Mouse (Mus musculus): ENCODE results near the gene Eps8. TPM values are rescaled to one million over a fixed set of nuclear protein-coding genes. Genes with fewer than 3 reads are reported as not detected.

Eps8 gene
- polyA plus RNA-seq, 1 experiment from 2014 or later: 34.4 TPM

DNA sequence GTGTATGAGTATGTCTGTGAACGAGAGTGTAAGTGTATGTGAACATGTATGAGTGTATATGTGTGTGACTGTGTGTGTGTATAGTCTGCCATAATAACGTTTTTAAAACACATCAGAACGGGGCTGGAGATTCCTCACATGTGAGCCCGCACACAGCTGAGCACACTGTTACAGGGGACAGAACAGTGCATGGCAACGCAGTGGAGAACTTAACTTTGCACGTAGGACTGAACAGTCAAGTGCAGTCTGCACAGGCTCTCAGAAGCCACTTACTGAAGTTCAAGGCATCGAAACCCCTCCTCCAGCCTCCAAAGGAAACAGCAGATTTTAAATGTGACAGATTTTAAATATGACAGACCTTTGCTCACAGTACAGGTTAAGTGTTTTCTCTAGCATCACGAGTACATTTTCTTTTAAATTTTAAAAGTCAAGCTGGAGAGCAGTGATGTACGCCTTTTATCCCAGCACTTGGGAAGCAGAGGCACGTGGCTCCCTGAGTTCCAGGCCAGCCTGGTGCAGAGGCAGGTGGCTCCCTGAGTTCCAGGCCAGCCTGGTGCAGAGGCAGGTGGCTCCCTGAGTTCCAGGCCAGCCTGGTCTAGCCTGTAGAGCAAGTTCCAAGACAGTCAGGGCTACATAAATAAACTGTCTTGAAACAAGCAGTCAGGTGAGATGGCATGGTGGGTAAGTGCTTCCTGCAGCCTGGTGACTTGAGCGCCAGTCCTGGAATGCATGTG, 15.7 kb downstream of the Eps8 start:
- H3K4me2 ChIP-seq: no peak overlapping the region

DNA sequence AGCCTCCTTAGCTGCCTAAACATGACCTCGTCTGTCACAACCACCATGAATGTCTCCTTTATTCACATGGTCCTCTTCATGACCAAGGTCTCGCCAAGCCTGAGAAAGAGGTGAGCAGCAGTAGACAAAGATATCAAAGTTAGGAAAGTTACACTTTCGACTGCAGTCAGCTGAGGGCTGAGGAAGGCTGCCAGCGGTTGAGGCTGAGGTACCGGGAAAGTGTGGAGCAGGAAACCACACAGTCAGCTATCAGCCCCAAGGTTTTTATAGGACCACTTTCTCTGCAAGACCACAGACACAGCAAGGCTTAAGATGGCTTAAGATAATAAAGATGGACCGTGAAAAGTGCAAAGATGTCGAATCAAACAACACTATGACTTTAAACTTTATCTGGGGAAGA, 17.2 kb downstream of the Eps8 start:
- Histone ChIP-seq H3K4me3 (no peak overlapping the region), H3K27me3 (no peaks in the 10 kb centered on the region)
- WGBS: 44% methylated on average over 7 of the region's 7 CpGs

More for the DNA sequence above, 15.7 kb downstream of the Eps8 start:
- WGBS: 86% methylated on average over 11 of the region's 11 CpGs
- Histone ChIP-seq H3K27ac (no peak overlapping the region), H3K4me3 (no peak overlapping the region), H3K9me3 (no peaks in the 10 kb centered on the region), H3K36me3 (no peaks in the 10 kb centered on the region), H3K4me1 (peaks cover 10% of the 10 kb centered on the region), H3K9ac (no peak overlapping the region), H3K27me3 (no peaks in the 10 kb centered on the region)
- ATAC-seq (ENCODE audit: insufficient number of reproducible peaks, insufficient read depth, low FRiP score, low TSS enrichment, low read depth): no peak

DNA sequence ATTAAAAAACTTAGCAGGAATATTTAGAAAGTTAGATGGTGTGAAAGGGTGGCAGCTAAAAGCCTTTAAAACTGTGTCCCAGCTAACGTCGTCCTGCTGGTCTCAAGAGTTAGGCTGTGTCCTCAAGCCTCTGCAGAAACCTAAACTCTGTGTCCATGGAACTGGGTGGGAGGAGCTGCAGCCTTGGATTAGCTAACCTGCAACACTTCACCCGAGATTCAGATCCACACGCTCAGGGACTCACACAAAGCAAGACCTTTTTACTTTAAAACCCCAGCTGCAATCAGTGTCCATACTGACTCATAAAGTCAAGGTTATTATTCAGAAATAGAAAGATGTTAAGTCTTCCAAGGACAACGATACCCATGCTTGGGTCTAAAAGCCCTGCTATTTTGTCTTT, 18.5 kb downstream of the Eps8 start:
- Histone ChIP-seq H3K27me3 (no peaks in the 10 kb centered on the region), H3K4me3 (no peak overlapping the region), H3K4me2 (no peak overlapping the region), H3K36me3 (no peaks in the 10 kb centered on the region), H3K9me3 (no peaks in the 10 kb centered on the region), H3K4me1 (peaks cover 18% of the 10 kb centered on the region), H3K27ac (no peak overlapping the region), H3K9ac (no peak overlapping the region)
- WGBS: 83% methylated on average over 5 of the region's 5 CpGs
- ATAC-seq (ENCODE audit: insufficient number of reproducible peaks, insufficient read depth, low FRiP score, low TSS enrichment, low read depth): no peak

More for the DNA sequence above, 17.2 kb downstream of the Eps8 start:
- peak overlapping the region; percentile 44; the same call in 1 of the 2 replicates for H3K27ac ChIP-seq
- H3K9me3 ChIP-seq: no peaks in the 10 kb centered on the region
- H3K4me1 ChIP-seq: peaks cover 21% of the 10 kb centered on the region
- H3K9ac ChIP-seq: no peak overlapping the region
- no peak overlapping the region for H3K4me2 ChIP-seq
- ATAC-seq (ENCODE audit: insufficient number of reproducible peaks, insufficient read depth, low FRiP score, low TSS enrichment, low read depth): no peak
- no peaks in the 10 kb centered on the region for H3K36me3 ChIP-seq

DNA sequence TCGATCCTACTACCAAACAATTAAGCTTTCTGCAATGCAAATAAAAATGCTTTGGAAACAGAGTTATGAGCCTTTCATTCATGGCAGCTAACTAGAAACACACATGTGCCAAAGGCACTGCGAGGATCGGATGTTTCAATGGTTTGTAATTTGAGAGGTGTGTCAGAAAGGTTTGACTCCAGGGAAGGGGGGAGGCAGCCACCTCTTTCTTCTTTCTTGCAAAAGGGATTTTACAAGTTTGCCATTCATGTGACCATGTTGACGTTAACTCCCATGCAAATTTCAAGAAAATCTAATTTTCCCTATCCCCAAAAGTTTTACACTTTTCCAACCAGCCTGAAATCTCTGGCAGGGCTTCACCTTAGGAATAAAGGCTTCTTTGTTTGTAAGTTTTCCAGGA, 21.1 kb downstream of the Eps8 start:
- Histone ChIP-seq H3K27ac (peak overlapping the region; percentile 69), H3K4me2 (peak overlapping the region; percentile 27)
- WGBS: 8% methylated on average over 4 of the region's 4 CpGs

DNA sequence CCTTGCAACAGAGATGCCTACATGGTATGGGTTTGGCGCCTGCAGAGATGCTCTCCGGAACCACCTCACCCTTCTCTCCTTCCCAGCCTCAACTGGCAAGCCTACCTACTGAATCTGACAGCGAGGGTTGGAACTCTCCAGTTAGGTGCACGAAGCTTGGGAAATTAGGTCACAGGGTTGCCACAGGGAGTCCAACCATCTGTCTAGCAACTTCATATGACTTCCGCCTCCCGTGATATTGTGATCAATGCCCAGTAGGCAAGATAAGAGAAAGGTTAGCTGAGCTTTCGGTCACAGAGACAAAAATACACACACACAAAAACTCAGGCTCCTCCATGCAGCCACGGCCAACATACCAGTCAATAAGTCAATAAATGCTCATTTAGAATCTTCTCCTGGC, 21.6 kb downstream of the Eps8 start:
- H3K4me2 ChIP-seq: peak overlapping the region; percentile 27
- peaks cover 23% of the 10 kb centered on the region for H3K4me1 ChIP-seq
- no peak overlapping the region for H3K9ac ChIP-seq
- no peak overlapping the region for H3K4me3 ChIP-seq
- H3K9me3 ChIP-seq: no peaks in the 10 kb centered on the region
- peak overlapping the region; percentile 80 for H3K27ac ChIP-seq
- no peak for ATAC-seq (ENCODE audit: insufficient number of reproducible peaks, insufficient read depth, low FRiP score, low TSS enrichment, low read depth)
- no peaks in the 10 kb centered on the region for H3K27me3 ChIP-seq
- H3K36me3 ChIP-seq: no peaks in the 10 kb centered on the region
- 57% methylated on average over 8 of the region's 8 CpGs for WGBS

More for the DNA sequence above, 21.1 kb downstream of the Eps8 start:
- peaks cover 23% of the 10 kb centered on the region for H3K4me1 ChIP-seq
- no peaks in the 10 kb centered on the region for H3K27me3 ChIP-seq
- H3K9ac ChIP-seq: no peak overlapping the region
- H3K36me3 ChIP-seq: no peaks in the 10 kb centered on the region
- H3K9me3 ChIP-seq: no peaks in the 10 kb centered on the region
- no peak overlapping the region for H3K4me3 ChIP-seq
- ATAC-seq (ENCODE audit: insufficient number of reproducible peaks, insufficient read depth, low FRiP score, low TSS enrichment, low read depth): no peak

DNA sequence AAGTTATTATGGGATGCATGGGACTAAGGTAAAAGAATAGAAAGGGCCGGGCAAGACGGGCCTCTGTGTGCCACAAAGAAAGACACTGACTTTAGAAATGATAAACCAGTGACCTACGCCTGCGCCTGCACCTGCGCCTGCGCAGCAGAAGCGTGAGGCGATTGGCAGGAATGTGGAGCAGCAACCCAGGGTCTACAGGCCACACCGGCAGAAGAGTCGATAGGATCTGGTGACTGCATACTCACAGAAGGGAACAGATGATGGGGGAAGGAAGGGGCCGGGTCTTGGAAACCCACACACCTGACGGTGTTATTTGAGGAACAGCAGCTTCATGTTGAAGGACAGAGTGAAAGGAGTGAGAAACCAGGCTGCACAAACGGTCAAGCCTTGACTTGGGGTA, 24.3 kb downstream of the Eps8 start:
- no peak for ATAC-seq (ENCODE audit: insufficient number of reproducible peaks, insufficient read depth, low FRiP score, low TSS enrichment, low read depth)
- H3K27me3 ChIP-seq: no peaks in the 10 kb centered on the region
- peaks cover 23% of the 10 kb centered on the region for H3K4me1 ChIP-seq

DNA sequence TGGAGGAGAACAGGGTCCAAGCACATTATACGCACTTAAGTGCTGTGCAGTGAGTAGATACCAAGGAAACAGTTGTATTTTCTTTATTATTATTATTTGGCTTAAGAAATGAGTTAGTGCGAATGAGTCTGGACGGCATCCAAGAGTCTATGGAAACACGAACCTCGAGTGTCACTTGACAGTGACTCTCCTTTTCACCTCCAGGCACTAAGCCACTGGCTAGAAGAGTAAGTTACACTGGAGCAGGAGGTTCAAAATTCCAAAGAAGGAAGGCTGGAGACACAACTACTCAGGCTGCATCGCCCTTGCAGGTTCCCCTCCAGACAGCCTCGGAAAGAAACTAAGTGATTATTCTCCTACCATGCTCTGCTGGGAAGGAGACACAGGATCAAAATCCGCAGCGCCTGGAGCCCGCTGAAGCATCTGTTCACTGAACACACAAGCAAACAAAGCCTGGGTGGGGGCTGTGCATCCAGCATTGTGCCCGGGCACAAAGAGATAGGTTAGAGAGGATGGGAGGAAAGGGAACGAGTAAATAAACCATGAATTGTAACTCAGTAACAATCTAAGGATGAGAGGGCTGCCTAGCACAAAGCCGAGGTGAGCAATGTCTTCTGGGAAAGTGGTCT, 25.0 kb downstream of the Eps8 start:
- peaks cover 23% of the 10 kb centered on the region for H3K4me1 ChIP-seq
- H3K4me3 ChIP-seq: no peak overlapping the region
- H3K27ac ChIP-seq: no peak overlapping the region
- 57% methylated on average over 13 of the region's 13 CpGs for WGBS
- H3K9me3 ChIP-seq: no peaks in the 10 kb centered on the region
- no peaks in the 10 kb centered on the region for H3K27me3 ChIP-seq
- no peak overlapping the region for H3K4me2 ChIP-seq
- H3K9ac ChIP-seq: no peak overlapping the region
- H3K36me3 ChIP-seq: no peaks in the 10 kb centered on the region
- no peak for ATAC-seq (ENCODE audit: insufficient number of reproducible peaks, insufficient read depth, low FRiP score, low TSS enrichment, low read depth)

More for the DNA sequence above, 24.3 kb downstream of the Eps8 start:
- no peak overlapping the region for H3K4me2 ChIP-seq
- no peaks in the 10 kb centered on the region for H3K9me3 ChIP-seq
- WGBS: 82% methylated on average over 13 of the region's 13 CpGs
- H3K9ac ChIP-seq: no peak overlapping the region
- H3K4me3 ChIP-seq: no peak overlapping the region
- H3K36me3 ChIP-seq: no peaks in the 10 kb centered on the region
- H3K27ac ChIP-seq: no peak overlapping the region

DNA sequence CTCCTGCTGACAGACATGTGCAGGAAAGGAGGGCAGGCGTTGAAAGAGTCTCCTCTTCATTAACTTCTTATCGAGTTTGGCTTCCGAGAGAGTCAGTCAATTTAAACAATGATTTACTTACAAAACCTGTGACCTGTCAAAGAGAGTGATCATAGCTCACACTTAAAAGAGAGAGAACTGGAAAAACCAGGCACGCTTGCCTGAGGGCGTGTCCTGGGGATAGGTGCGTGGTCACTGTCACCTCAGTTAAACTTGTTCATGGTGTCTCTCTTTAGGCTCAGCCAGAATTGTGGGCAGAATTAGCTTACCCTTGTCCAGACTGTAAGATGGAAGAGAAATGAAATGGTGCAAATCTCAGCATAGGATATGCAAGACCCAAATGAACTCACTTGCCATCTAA, 26.0 kb downstream of the Eps8 start:
- Histone ChIP-seq H3K9ac (no peak overlapping the region), H3K36me3 (no peaks in the 10 kb centered on the region), H3K4me2 (no peak overlapping the region), H3K4me1 (peaks cover 18% of the 10 kb centered on the region), H3K27me3 (no peaks in the 10 kb centered on the region), H3K9me3 (no peaks in the 10 kb centered on the region), H3K4me3 (no peak overlapping the region), H3K27ac (no peak overlapping the region)
- WGBS: 77% methylated on average over 6 of the region's 6 CpGs
- no peak for ATAC-seq (ENCODE audit: insufficient number of reproducible peaks, insufficient read depth, low FRiP score, low TSS enrichment, low read depth)

DNA sequence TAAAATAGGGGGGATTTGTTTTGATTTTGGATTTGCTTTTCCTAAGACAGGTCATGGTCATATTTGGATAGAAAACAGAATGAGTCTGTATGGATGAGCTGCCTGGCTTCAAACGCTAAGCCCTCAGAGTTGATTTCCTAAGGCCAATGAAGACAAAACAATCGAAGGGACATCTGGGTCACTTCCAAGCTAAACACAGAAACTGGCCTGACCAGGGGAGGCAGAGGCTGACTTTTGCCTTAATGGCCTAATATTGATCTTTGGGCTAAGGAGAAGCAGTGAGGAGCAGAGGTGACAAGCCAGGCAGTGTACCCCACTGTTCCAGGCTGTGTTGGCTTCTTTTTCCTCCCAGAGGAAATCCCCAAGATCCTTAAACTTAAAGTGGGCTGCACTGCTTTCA, 33.7 kb downstream of the Eps8 start:
- Histone ChIP-seq H3K4me1 (no peaks in the 10 kb centered on the region), H3K27me3 (no peaks in the 10 kb centered on the region), H3K4me2 (no peak overlapping the region), H3K36me3 (no peaks in the 10 kb centered on the region), H3K4me3 (no peak overlapping the region), H3K9me3 (no peaks in the 10 kb centered on the region), H3K27ac (no peak overlapping the region), H3K9ac (no peak overlapping the region)
- no peak for ATAC-seq (ENCODE audit: insufficient number of reproducible peaks, insufficient read depth, low FRiP score, low TSS enrichment, low read depth)
- 81% methylated on average over 2 of the region's 2 CpGs for WGBS

DNA sequence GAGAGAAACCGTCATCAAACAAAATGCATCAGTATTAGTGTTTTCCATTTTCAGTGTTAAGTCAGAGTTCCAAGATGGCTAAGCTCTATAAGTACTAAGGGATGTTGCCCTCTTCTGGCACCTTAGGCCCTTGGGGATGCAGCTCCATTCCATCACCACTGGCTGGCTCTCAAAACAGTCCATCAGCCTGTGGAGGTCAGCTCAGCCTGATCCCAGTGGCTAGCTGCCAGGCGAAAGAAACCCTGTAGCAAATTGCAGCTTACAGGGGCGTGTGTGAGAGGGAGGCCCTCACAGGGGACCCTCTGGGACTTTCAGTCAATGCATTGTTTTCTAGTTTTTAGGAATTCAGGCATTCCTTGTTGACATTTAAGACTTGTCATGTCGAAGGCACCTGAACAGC, 40.8 kb downstream of the Eps8 start:
- no peak overlapping the region for H3K27ac ChIP-seq
- H3K4me3 ChIP-seq: no peak overlapping the region
- no peaks in the 10 kb centered on the region for H3K36me3 ChIP-seq
- whole genome bisulfite sequencing: 29% methylated on average over 4 of the region's 4 CpGs
- peaks cover 10% of the 10 kb centered on the region for H3K4me1 ChIP-seq
- no peaks in the 10 kb centered on the region for H3K27me3 ChIP-seq
- ATAC-seq (ENCODE audit: insufficient number of reproducible peaks, insufficient read depth, low FRiP score, low TSS enrichment, low read depth): no peak
- H3K4me2 ChIP-seq: no peak overlapping the region
- H3K9ac ChIP-seq: 0 out of 2 replicates have a peak overlapping the region, but pooled peaks have one; percentile 28
- H3K9me3 ChIP-seq: no peaks in the 10 kb centered on the region

DNA sequence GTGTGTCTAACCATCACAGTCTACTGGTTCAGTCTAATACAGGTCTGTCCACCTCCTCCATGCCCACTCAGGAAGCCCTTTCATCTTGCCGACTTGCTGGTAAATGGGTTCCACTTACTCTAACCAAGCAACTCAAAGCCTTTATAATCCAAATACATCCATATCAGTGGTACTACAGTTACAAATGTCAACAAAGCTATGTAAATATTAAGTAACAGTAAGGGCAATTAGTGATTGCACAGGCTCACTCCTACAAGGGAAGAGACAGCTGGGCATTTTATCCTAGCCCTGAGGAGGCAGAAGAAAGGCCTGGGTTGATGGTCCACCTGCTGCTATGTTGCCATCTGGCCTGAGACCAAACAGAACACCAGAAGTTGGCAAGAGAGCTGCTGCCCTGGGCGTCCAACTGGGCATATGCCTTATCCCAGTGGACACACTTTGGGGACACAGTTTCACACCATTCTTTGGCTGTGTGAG, 42.6 kb downstream of the Eps8 start:
- Histone ChIP-seq H3K9ac (no peak overlapping the region), H3K4me1 (peaks cover 10% of the 10 kb centered on the region), H3K4me3 (no peak overlapping the region), H3K9me3 (no peaks in the 10 kb centered on the region), H3K4me2 (no peak overlapping the region), H3K36me3 (no peaks in the 10 kb centered on the region), H3K27ac (no peak overlapping the region), H3K27me3 (no peaks in the 10 kb centered on the region)
- no peak for ATAC-seq (ENCODE audit: insufficient number of reproducible peaks, insufficient read depth, low FRiP score, low TSS enrichment, low read depth)
- WGBS: 78% methylated on average over 2 of the region's 2 CpGs
